ENCODE assay signal across 34 mouse cellular contexts in genomic region chr12:90268111-90268510, GRCm38 (mm10).
"Had no signal": no experiment of that assay in that cellular context is flagged by ENCODE, and none has a peak within 500 bp of the region (broad histone marks: within the 10 kb centered on the region; RNA-seq: fewer than 3 reads in every experiment).

No protein-coding gene starts in this region.

- H3K27me3 ChIP-seq: heart, embryonic 12.5 days; heart, embryonic 13.5 days; heart, embryonic 15.5 days; hindbrain, embryonic 13.5 days; hindbrain, embryonic 15.5 days; intestine, embryonic 15.5 days had no signal

- H3K36me3 ChIP-seq: heart, embryonic 12.5 days; heart, embryonic 13.5 days; heart, embryonic 15.5 days; hindbrain, embryonic 10.5 days; hindbrain, embryonic 13.5 days; hindbrain, embryonic 15.5 days; intestine, embryonic 15.5 days; kidney, embryonic 15.5 days had no signal

- H3K4me3 ChIP-seq: heart, embryonic 12.5 days; heart, embryonic 13.5 days; heart, embryonic 15.5 days; hindbrain, embryonic 10.5 days; hindbrain, embryonic 13.5 days; hindbrain, embryonic 15.5 days; intestine, embryonic 15.5 days; kidney, embryonic 15.5 days; layer of hippocampus, adult 2 months; left cerebral cortex, adult 2 months had no signal

- H3K9me3 ChIP-seq: heart, embryonic 12.5 days; heart, embryonic 13.5 days; heart, embryonic 15.5 days; hindbrain, embryonic 10.5 days; hindbrain, embryonic 13.5 days; hindbrain, embryonic 15.5 days; intestine, embryonic 15.5 days; kidney, embryonic 15.5 days had no signal

- ATAC-seq: hindbrain, embryonic 16.5 days; hindbrain, postnatal 0 days; inflammation-experienced regulatory T-cells, adult 6 months; intestine, embryonic 15.5 days; intestine, embryonic 16.5 days; intestine, postnatal 0 days had no signal

- H3K9ac ChIP-seq: heart, embryonic 12.5 days; heart, embryonic 13.5 days; heart, embryonic 15.5 days; hindbrain, embryonic 13.5 days; hindbrain, embryonic 14.5 days; hindbrain, embryonic 15.5 days; intestine, embryonic 15.5 days; kidney, embryonic 15.5 days had no signal

- H3K4me1 ChIP-seq: heart, embryonic 12.5 days; heart, embryonic 13.5 days; heart, embryonic 15.5 days; hindbrain, embryonic 10.5 days; hindbrain, embryonic 13.5 days; hindbrain, embryonic 15.5 days; intestine, embryonic 15.5 days; kidney, embryonic 15.5 days had no signal

- DNase-seq: heart, postnatal 10 days; heart, postnatal 14 days; heart, postnatal 36 days; heart, postnatal 4 days; kidney, adult 11 months; kidney, adult 18-20 months; kidney, adult 2 months; kidney, adult 8-10 months; kidney, adult 9 months; kidney, postnatal 10 days; kidney, postnatal 14 days; kidney, postnatal 25 days; kidney, postnatal 36 days; kidney, postnatal 4 days; layer of hippocampus, adult 9-11 months; layer of hippocampus, postnatal 36 days had no signal

- H3K4me2 ChIP-seq: heart, embryonic 11.5 days; heart, embryonic 12.5 days; heart, embryonic 13.5 days; heart, embryonic 15.5 days; hindbrain, embryonic 13.5 days; hindbrain, embryonic 14.5 days; hindbrain, embryonic 15.5 days; intestine, embryonic 15.5 days; kidney, embryonic 15.5 days had no signal

- H3K27ac ChIP-seq: heart, embryonic 13.5 days; heart, embryonic 15.5 days; hindbrain, embryonic 10.5 days; hindbrain, embryonic 13.5 days; hindbrain, embryonic 14.5 days; hindbrain, embryonic 15.5 days; hindbrain, postnatal 0 days; intestine, embryonic 15.5 days; kidney, embryonic 15.5 days; kidney, postnatal 0 days; layer of hippocampus, adult 2 months; left cerebral cortex, adult 2 months had no signal
